Mouse (Mus musculus) kidney, postnatal 4 days (tissue): Measurements from ENCODE around the gene Dnmt3c.
"Not testable (repeated sequence)": the region's sequence is repeated elsewhere in the genome, so short reads cannot be mapped to it uniquely, and the experiment has no call there.

ENCODE experiments used
- DNase-seq, 2 experiments: peaks; one replicate each; pipeline ENCODE4 v3.0.0; 2021; ENCODE audit warnings: mixed read lengths in 2 of 2

Dnmt3c gene

DNA sequence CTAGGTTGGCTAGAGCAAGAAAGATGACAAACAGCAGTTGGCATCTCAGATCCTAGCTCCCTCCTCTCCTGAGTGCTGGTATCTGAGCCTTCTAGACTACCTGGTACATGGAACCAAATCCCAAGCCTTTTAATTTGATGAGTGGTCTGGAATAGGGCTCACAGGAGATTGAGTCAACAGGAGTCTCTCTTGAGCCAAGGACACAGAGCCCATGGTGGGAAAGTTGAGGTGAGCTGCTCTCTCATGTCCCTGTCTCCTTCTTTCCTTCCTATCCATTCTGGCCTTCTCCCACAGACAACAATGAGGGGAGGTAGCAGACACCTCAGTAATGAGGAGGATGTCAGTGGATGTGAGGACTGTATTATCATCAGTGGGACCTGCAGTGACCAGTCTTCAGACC lies at the start of gene Dnmt3c:
Dnmt3c (plus strand) TSS at position 301 of the 400 bp plus-strand sequence.
- DNase-seq, result no peak

DNA sequence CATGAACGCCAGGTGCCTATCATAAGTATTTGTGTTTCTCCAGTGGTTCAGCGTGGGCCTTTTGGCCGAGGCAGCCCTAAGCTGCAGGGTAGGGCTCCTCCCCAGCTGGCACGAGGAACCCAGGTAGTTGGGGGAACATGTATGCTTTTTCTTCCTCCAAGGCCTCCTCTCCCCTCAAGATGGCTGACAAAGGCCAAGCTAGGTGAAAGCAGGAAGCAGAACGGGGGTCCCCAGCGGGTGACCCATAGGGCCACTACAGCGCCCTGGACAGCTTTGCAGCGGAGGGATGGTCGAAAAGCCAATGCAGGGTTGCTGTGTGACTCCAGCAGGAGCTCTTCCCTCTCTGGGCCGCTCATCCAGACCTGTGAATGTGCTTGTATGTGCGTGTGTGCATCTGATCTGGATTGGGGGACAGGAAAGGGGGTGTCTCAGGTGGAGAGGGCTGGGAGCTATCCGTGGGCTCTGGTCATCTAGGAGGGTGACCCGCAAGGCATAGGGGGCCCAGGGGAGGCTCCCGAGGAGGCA lies 47.6 kb upstream of the Dnmt3c start:
- no peak for DNase-seq

DNA sequence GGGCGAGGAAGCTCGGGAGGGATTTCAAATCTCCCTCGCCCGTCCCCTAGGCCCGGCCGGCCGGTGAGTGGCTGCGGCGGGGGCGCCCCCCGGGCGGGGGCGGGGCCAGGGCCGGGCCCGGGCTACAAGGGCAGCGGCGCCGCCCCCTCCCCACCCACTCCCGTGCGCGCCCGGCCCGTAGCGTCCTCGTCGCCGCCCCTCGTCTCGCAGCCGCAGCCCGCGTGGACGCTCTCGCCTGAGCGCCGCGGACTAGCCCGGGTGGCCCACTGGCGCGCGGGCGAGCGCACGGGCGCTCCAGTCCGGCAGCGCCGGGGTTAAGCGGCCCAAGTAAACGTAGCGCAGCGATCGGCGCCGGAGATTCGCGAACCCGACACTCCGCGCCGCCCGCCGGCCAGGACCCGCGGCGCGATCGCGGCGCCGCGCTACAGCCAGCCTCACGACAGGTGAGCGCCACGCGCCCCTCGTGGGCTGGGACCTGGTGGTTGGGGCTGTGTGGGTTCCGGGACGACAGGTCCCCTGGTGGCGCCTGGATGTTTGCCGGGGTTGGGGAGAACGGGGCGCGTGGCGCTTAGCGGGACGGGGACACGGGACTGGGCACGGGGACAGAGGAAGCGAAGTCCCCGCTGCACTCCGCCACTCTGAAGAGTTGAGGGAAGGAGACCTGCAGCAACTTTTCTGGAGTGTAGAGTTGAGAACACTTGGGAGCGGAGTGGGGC lies 47.0 kb upstream of the Dnmt3c start, which contains the start of gene Dnmt3b:
Dnmt3b (plus strand) TSS at position 153 of the 716 bp plus-strand sequence.
- peak; percentile 79 to 88 for DNase-seq

- peak; percentile 51 to 68 for DNase-seq
These were observed 46.3 kb upstream of the Dnmt3c start for GRCm38 (mm10) chr2:153650014-153650687.

GRCm38 (mm10) chr2:153651681-153652080 lies 44.8 kb upstream of the Dnmt3c start:
- no peak for DNase-seq

DNA sequence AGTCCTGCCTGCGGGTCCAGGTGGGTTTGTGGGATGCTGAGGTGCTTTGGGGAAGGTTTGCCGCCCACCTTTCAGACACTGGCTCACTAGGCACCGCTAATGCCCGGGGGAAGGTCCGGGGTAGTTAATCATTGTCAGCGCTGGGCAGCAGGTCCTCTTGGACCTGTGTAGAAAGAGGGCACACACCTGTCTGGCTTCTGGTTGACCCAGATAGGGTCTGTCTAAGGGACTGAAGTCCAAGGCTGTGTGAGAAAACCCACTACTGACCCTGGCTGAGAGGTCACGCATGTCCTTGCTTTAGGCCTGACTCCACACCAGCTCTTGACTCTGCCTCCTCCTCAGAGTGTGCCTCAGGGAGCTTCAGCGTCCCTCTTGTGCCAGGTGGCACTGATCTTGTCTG lies 38.8 kb upstream of the Dnmt3c start:
- DNase-seq, result not testable (repeated sequence)

GRCm38 (mm10) chr2:153660616-153661015 lies 35.8 kb upstream of the Dnmt3c start:
- DNase-seq, result peak; percentile 38 to 47

DNA sequence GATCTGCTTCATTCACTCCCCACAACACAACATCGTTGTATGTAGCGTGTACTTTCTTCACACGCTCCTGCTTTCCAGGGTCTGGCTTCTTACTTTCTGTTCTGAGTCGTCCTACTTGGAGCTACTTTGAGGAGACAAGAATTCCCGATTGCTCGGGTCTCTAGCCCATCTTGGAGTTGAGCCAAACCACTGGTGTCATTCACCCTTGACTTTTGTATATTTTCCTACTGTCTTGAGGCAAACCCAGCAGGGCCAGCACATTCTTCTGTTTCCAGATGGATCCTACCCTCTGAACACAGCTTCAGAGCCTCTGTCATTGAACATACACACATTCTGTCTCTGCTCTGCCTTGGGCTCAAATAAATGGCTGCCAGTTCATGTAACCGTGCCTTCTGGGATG lies 31.1 kb upstream of the Dnmt3c start:
- DNase-seq, result no peak

GRCm38 (mm10) chr2:153668754-153669376 lies 27.6 kb upstream of the Dnmt3c start:
- peak in 1 of 2 experiments; percentile 15 for DNase-seq

DNA sequence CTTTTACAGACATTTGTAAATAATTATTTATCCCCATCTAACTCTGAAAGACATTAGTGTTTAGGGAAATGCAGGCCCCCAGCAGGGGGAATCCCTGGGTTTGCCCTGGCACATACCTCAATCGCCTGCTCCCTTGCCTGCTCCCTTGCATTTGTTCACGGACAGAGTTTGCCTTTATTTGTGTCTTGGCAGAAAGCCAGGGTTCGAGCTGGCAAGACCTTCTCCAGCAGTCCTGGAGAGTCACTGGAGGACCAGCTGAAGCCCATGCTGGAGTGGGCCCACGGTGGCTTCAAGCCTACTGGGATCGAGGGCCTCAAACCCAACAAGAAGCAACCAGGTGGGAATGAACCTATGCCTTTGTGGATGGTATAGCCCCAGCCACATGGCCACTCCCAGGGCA lies 26.3 kb upstream of the Dnmt3c start:
- no peak for DNase-seq

GRCm38 (mm10) chr2:153672619-153673018 lies 23.8 kb upstream of the Dnmt3c start:
- DNase-seq, result no peak

DNA sequence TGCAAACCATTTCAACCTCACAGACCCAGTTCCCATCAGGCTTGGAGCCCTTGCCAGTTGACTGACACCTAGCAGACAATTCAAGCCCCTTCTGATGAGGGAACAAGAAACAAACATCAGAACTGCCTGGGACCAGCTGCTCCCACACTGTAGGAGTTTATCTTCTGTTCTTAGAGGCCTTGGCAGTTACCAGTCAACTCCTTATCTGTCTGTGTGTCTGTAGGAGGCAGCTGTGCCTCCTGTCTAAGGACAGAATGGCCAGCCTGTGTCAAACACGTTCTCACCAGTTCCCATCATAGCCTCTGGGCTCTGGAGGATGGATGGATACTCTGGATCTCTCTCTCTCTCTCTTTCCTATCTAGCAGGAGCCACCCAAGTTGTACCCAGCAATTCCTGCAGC lies 21.1 kb upstream of the Dnmt3c start:
- DNase-seq, result not testable (repeated sequence)

DNA sequence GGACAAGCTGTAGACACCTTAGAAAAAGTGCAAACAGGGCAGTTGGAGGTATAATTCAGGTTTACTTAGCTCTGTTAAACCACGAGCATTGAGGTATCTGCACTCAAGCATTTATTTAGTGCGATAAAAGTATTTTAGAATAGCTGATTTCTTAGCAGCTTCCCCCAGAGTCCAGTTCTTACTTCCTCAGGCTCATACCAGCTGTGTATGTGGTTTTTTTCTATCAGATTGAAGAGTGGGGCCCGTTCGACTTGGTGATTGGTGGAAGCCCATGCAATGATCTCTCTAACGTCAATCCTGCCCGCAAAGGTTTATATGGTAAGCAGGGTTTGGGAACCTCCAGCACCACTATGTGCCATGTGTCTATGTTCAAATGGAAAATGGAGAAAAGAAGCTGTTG lies 19.5 kb upstream of the Dnmt3c start:
- DNase-seq, result no peak

GRCm38 (mm10) chr2:153677550-153677949 lies 18.9 kb upstream of the Dnmt3c start:
- DNase-seq, result no peak

GRCm38 (mm10) chr2:153679959-153680358 lies 16.5 kb upstream of the Dnmt3c start:
- no peak for DNase-seq

- DNase-seq, result not testable (repeated sequence)
These were observed 3.0 kb upstream of the Dnmt3c start for GRCm38 (mm10) chr2:153693413-153693812.

- peak; percentile 72 to 77 for DNase-seq
These were observed 1.9 kb upstream of the Dnmt3c start for GRCm38 (mm10) chr2:153694462-153695085.

GRCm38 (mm10) chr2:153703389-153703788 lies 6.9 kb downstream of the Dnmt3c start:
- no peak for DNase-seq

GRCm38 (mm10) chr2:153710701-153711330 lies 14.4 kb downstream of the Dnmt3c start:
- peak; percentile 37 to 43 for DNase-seq

DNA sequence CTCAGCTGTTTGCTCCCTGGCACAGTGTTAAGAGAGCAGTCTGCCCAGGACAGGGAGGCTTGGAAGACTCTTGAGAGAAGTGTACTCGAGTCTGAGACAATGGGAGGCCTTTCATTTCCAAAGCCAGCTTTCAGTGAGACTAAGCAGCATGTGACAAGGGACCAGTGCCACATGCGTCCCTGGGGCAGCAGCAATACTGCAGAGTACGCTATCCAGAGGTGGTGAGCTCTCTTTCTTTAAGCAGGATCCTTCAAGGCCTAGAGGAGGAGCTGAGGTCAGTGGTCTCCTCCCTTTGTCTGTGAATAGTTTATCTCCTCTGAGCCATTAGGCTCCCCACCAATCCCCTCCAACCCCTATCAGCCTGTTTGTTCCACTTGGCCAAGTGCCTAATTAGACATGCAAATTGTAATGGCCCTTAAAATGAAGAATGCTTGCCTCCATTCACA lies 16.2 kb downstream of the Dnmt3c start:
- DNase-seq, result no peak

DNA sequence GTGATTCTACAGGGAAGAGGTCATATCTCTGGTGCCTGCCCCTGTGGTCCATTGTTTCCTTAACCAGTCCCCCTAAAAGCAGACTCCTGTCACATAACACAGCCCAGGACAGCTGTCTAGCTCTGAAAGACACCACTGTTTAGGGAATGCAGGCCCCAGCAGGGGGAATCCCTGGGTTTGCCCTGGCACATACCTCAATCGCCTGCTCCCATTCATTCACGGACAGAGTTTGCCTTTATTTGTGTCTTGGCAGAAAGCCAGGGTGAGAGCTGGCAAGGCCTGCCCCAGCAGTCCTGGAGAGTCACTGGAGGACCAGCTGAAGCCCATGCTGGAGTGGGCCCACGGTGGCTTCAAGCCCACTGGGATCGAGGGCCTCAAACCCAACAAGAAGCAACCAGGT lies 16.8 kb downstream of the Dnmt3c start:
- DNase-seq, result peak; percentile 6 to 22

GRCm38 (mm10) chr2:153717861-153718260 lies 21.4 kb downstream of the Dnmt3c start:
- not testable (repeated sequence) for DNase-seq
